Mouse (Mus musculus): ENCODE measurements around the gene Cd70. TPM values are rescaled to one million over a fixed set of nuclear protein-coding genes. Genes with fewer than 3 reads are reported as not detected.

Cd70 gene
- polyA plus RNA-seq, 1 experiment from 2014 or later = not detected

- WGBS (ENCODE audit: insufficient replicate concordance) = 59% methylated on average over 7 of the region's 7 CpGs
- ATAC-seq = no peak
- Histone ChIP-seq H3K36me3 (no peaks in the 10 kb centered on the region), H3K4me2 (no peak overlapping the region), H3K9ac (no peak overlapping the region), H3K9me3 (replicated peaks) (no peaks in the 10 kb centered on the region), H3K27ac (no peak overlapping the region), H3K4me3 (no peak overlapping the region), H3K27me3 (replicated peaks) (peaks cover 42% of the 10 kb centered on the region), H3K4me1 (peaks cover 35% of the 10 kb centered on the region)
Measured at GRCm38 (mm10) chr17:57108040-57108665, 41.4 kb downstream of the Cd70 start.

- H3K36me3 ChIP-seq = no peaks in the 10 kb centered on the region
- no peak overlapping the region for H3K9ac ChIP-seq
- peaks cover 35% of the 10 kb centered on the region for H3K4me1 ChIP-seq
- WGBS (ENCODE audit: insufficient replicate concordance) = 70% methylated on average over 5 of the region's 5 CpGs
- peaks cover 45% of the 10 kb centered on the region for H3K27me3 ChIP-seq (replicated peaks)
- H3K9me3 ChIP-seq (replicated peaks) = no peaks in the 10 kb centered on the region
- no peak overlapping the region for H3K4me3 ChIP-seq
- no peak for ATAC-seq
- no peak overlapping the region for H3K27ac ChIP-seq
- no peak overlapping the region for H3K4me2 ChIP-seq
Measured at GRCm38 (mm10) chr17:57107064-57107463, 42.5 kb downstream of the Cd70 start.

GRCm38 (mm10) chr17:57106035-57106368 is 43.6 kb downstream of the Cd70 start:
- H3K9me3 ChIP-seq (replicated peaks) = no peaks in the 10 kb centered on the region
- peak overlapping the region; percentile 58 for H3K4me3 ChIP-seq
- no peak for ATAC-seq
- peaks cover 35% of the 10 kb centered on the region for H3K4me1 ChIP-seq
- peaks cover 49% of the 10 kb centered on the region for H3K27me3 ChIP-seq (replicated peaks)
- peak overlapping the region; percentile 80 for H3K4me2 ChIP-seq
- H3K36me3 ChIP-seq = no peaks in the 10 kb centered on the region
- WGBS (ENCODE audit: insufficient replicate concordance) = 17% methylated on average over 9 of the region's 9 CpGs
- no peak overlapping the region for H3K9ac ChIP-seq
- no peak overlapping the region for H3K27ac ChIP-seq

- under 1% methylated on average over 58 of the region's 61 CpGs for WGBS (ENCODE audit: insufficient replicate concordance)
Measured at GRCm38 (mm10) chr17:57105181-57106034, 44.2 kb downstream of the Cd70 start, which contains the start of gene Tnfsf9. Gene Tnfsf9, plus strand, starts transcription at chr17:57105325.

GRCm38 (mm10) chr17:57104496-57104895 is 45.1 kb downstream of the Cd70 start:
- Histone ChIP-seq H3K36me3 (no peaks in the 10 kb centered on the region), H3K27ac (no peak overlapping the region), H3K4me1 (peaks cover 42% of the 10 kb centered on the region), H3K4me3 (peak overlapping the region; percentile 58; the same call in 1 of the 2 replicates), H3K9ac (no peak overlapping the region), H3K9me3 (replicated peaks) (no peaks in the 10 kb centered on the region), H3K4me2 (peak overlapping the region; percentile 80), H3K27me3 (replicated peaks) (peaks cover 49% of the 10 kb centered on the region)
- ATAC-seq = no peak
- WGBS (ENCODE audit: insufficient replicate concordance) = 27% methylated on average over 4 of the region's 4 CpGs

More at GRCm38 (mm10) chr17:57105181-57106034, 44.2 kb downstream of the Cd70 start, which contains the start of gene Tnfsf9:
- Histone ChIP-seq H3K9ac (peak within 1 kb of the TSS; percentile 53), H3K4me2 (peak within 1 kb of the TSS; percentile 80), H3K9me3 (replicated peaks) (no peaks in the 10 kb centered on the region), H3K4me3 (peak within 1 kb of the TSS; percentile 58), H3K27ac (0 out of 2 replicates have a peak within 1 kb of the TSS, but pooled peaks have one; percentile 54), H3K4me1 (peaks cover 37% of the 10 kb centered on the region), H3K27me3 (replicated peaks) (peaks cover 49% of the 10 kb centered on the region), H3K36me3 (no peaks in the 10 kb centered on the region)
- ATAC-seq = peak; percentile 42

GRCm38 (mm10) chr17:57102276-57102675 is 47.3 kb downstream of the Cd70 start:
- no peaks in the 10 kb centered on the region for H3K9me3 ChIP-seq (replicated peaks)
- peaks cover 44% of the 10 kb centered on the region for H3K4me1 ChIP-seq
- no peak overlapping the region for H3K4me3 ChIP-seq
- no peak overlapping the region for H3K9ac ChIP-seq
- no peak for ATAC-seq
- WGBS (ENCODE audit: insufficient replicate concordance) = 60% methylated on average over 2 of the region's 2 CpGs
- H3K36me3 ChIP-seq = no peaks in the 10 kb centered on the region
- H3K27me3 ChIP-seq (replicated peaks) = peaks cover 45% of the 10 kb centered on the region
- no peak overlapping the region for H3K27ac ChIP-seq
- no peak overlapping the region for H3K4me2 ChIP-seq

GRCm38 (mm10) chr17:57099629-57100325 is 49.8 kb downstream of the Cd70 start:
- 2% methylated on average over 10 of the region's 10 CpGs for WGBS (ENCODE audit: insufficient replicate concordance)
- peaks cover 36% of the 10 kb centered on the region for H3K4me1 ChIP-seq
- H3K9ac ChIP-seq = no peak overlapping the region
- H3K36me3 ChIP-seq = no peaks in the 10 kb centered on the region
- peak overlapping the region; percentile 51 for H3K4me2 ChIP-seq
- no peaks in the 10 kb centered on the region for H3K9me3 ChIP-seq (replicated peaks)
- ATAC-seq = peak; percentile 66
- peak overlapping the region; percentile 2; the same call in 1 of the 2 replicates for H3K4me3 ChIP-seq
- H3K27ac ChIP-seq = no peak overlapping the region
- peaks cover 29% of the 10 kb centered on the region for H3K27me3 ChIP-seq (replicated peaks)

GRCm38 (mm10) chr17:57098321-57098720 is 51.3 kb downstream of the Cd70 start:
- Histone ChIP-seq H3K9ac (no peak overlapping the region), H3K4me3 (no peak overlapping the region), H3K27ac (no peak overlapping the region), H3K27me3 (replicated peaks) (peaks cover 16% of the 10 kb centered on the region), H3K4me1 (peaks cover 25% of the 10 kb centered on the region), H3K36me3 (no peaks in the 10 kb centered on the region), H3K9me3 (replicated peaks) (no peaks in the 10 kb centered on the region), H3K4me2 (no peak overlapping the region)
- no peak for ATAC-seq
- WGBS (ENCODE audit: insufficient replicate concordance) = 45% methylated on average over 5 of the region's 5 CpGs

- peak; percentile 65 for ATAC-seq
- Histone ChIP-seq H3K9me3 (replicated peaks) (no peaks in the 10 kb centered on the region), H3K4me1 (peaks cover 25% of the 10 kb centered on the region), H3K9ac (no peak overlapping the region), H3K4me3 (peak overlapping the region; percentile 14; the same call in 1 of the 2 replicates), H3K36me3 (no peaks in the 10 kb centered on the region), H3K27me3 (replicated peaks) (peaks cover 14% of the 10 kb centered on the region), H3K27ac (no peak overlapping the region), H3K4me2 (peak overlapping the region; percentile 55)
- WGBS (ENCODE audit: insufficient replicate concordance) = 1% methylated on average over 11 of the region's 11 CpGs
Measured at GRCm38 (mm10) chr17:57096623-57096920, 53.0 kb downstream of the Cd70 start.

Other genes starting within 250 kb of the Cd70 start
- gene Mllt1, start 214.4 kb downstream of the Cd70 start, polyA plus RNA-seq (2016; fragmentation: Nextera tagmentation; extraction: Ambion mirVana) = 24.4 and 24.7 TPM in 2 replicates
- gene Acer1, start 167.7 kb downstream of the Cd70 start, polyA plus RNA-seq (2016; fragmentation: Nextera tagmentation; extraction: Ambion mirVana) = not detected in 2 replicates
- 108 and 115 TPM in 2 replicates for gene Clpp, start 159.5 kb downstream of the Cd70 start, polyA plus RNA-seq (2016; fragmentation: Nextera tagmentation; extraction: Ambion mirVana)
- gene Alkbh7, start 152.4 kb downstream of the Cd70 start, polyA plus RNA-seq (2016; fragmentation: Nextera tagmentation; extraction: Ambion mirVana) = 24.5 and 25.1 TPM in 2 replicates
- gene Pspn, start 149.8 kb downstream of the Cd70 start, polyA plus RNA-seq (2016; fragmentation: Nextera tagmentation; extraction: Ambion mirVana) = 0.29 and 0.31 TPM in 2 replicates
- gene Gtf2f1, start 138.5 kb downstream of the Cd70 start, polyA plus RNA-seq (2016; fragmentation: Nextera tagmentation; extraction: Ambion mirVana) = 76.4 and 78.5 TPM in 2 replicates
- 0.11 and 0.33 TPM in 2 replicates for gene Gm17949, start 138.3 kb downstream of the Cd70 start, polyA plus RNA-seq (2016; fragmentation: Nextera tagmentation; extraction: Ambion mirVana)
- 54.9 and 57.1 TPM in 2 replicates for gene Khsrp, start 118.3 kb downstream of the Cd70 start, polyA plus RNA-seq (2016; fragmentation: Nextera tagmentation; extraction: Ambion mirVana)
- not detected in 2 replicates for gene Slc25a41, start 108.1 kb downstream of the Cd70 start, polyA plus RNA-seq (2016; fragmentation: Nextera tagmentation; extraction: Ambion mirVana)
- 2.5 and 3.0 TPM in 2 replicates for gene Crb3, start 90.7 kb downstream of the Cd70 start, polyA plus RNA-seq (2016; fragmentation: Nextera tagmentation; extraction: Ambion mirVana)
- 3.2 and 3.5 TPM in 2 replicates for gene Slc25a23, start 89.9 kb downstream of the Cd70 start, polyA plus RNA-seq (2016; fragmentation: Nextera tagmentation; extraction: Ambion mirVana)
- gene Dennd1c, start 71.3 kb downstream of the Cd70 start, polyA plus RNA-seq (2016; fragmentation: Nextera tagmentation; extraction: Ambion mirVana) = 1.8 and 2.2 TPM in 2 replicates
- gene Tubb4a, start 62.0 kb downstream of the Cd70 start, polyA plus RNA-seq (2016; fragmentation: Nextera tagmentation; extraction: Ambion mirVana) = 1.1 and 1.4 TPM in 2 replicates
- 2.3 and 2.4 TPM in 2 replicates for gene Tnfsf9, start 44.5 kb downstream of the Cd70 start, polyA plus RNA-seq (2016; fragmentation: Nextera tagmentation; extraction: Ambion mirVana)
- gene Tnfsf14, start 44.4 kb upstream of the Cd70 start, polyA plus RNA-seq (2016; fragmentation: Nextera tagmentation; extraction: Ambion mirVana) = 1.6 and 1.7 TPM in 2 replicates
- gene C3, start 78.4 kb upstream of the Cd70 start, polyA plus RNA-seq (2016; fragmentation: Nextera tagmentation; extraction: Ambion mirVana) = 95.1 and 100 TPM in 2 replicates
- gene Gpr108, start 98.7 kb upstream of the Cd70 start, polyA plus RNA-seq (2016; fragmentation: Nextera tagmentation; extraction: Ambion mirVana) = 18.2 and 18.4 TPM in 2 replicates
- 14.7 and 15.3 TPM in 2 replicates for gene Trip10, start 99.7 kb upstream of the Cd70 start, polyA plus RNA-seq (2016; fragmentation: Nextera tagmentation; extraction: Ambion mirVana)
- gene Vav1, start 129.3 kb upstream of the Cd70 start, polyA plus RNA-seq (2016; fragmentation: Nextera tagmentation; extraction: Ambion mirVana) = 14.2 and 14.3 TPM in 2 replicates
- 9.5 and 11.6 TPM in 2 replicates for gene Adgre1, start 208.9 kb upstream of the Cd70 start, polyA plus RNA-seq (2016; fragmentation: Nextera tagmentation; extraction: Ambion mirVana)

Measured in liver, embryonic 12.5 days (tissue).